Mouse (Mus musculus): ENCODE results near the gene S1pr1.

The S1pr1 gene

DNA sequence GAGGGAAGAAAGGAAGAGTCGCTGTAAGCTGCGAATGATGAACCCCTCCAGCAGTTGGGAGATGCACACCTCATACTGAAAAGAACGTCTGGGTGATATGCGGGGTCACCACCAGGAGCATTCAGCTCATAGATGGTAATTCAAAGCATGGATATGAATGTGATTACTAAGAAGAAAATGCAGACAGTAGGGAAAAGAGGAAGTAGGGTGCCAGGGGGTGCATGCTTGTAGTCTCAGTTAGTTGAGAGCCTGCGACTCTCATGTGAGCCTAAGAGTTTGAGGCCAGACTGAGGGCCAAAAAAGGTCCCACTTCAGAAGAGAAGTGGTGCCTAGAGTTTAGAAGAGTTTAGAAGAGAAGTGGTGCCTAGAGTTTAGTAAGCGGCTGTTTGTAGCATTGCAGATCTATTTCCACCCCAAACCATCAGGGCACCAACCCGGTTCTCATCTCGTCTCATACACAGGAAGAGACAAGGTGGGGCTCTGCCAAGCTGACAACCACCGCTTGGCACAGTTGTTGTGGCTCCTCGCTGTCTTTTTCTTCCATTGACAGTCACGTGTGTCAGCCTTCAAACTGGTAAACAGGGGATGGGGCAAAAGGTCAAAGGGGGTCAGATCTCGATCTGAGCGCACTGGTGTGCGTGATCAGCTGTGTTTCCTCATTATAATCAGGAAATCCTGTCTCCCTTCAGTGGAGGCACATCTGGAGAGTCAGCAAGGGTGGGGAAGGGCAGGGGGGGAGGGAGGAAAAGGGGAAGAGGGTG, 32.4 kb downstream of the S1pr1 start:
- in situ Hi-C loops (cut with MboI; ENCODE audit: low pct_unique_long_range_greater_than_20kb in 1 of 2, low sequenced_read_pairs in 2 of 2, unreplicated experiment in 1 of 2), result no loop called here

DNA sequence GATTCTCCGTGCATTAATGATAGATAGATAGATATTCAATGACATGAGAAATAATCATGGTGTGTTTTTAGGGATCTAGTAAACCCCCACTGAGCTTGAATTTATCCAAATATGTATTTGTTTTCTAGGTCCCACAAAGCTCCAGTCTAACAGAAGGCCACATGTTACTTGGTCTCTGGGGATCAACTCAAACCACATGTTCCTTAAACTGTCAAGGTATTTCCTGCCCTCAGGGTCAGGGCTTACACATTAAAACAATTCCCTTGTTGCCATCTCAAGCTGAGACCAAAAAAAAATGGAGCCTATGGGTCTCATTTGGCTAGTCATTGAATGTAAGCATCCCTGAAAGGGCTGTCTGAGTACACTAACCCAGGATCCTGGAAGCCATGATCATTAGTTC, 33.7 kb downstream of the S1pr1 start:
- in situ Hi-C loops (cut with MboI; ENCODE audit: low pct_unique_long_range_greater_than_20kb in 1 of 2, low sequenced_read_pairs in 2 of 2, unreplicated experiment in 1 of 2), result no loop called here

DNA sequence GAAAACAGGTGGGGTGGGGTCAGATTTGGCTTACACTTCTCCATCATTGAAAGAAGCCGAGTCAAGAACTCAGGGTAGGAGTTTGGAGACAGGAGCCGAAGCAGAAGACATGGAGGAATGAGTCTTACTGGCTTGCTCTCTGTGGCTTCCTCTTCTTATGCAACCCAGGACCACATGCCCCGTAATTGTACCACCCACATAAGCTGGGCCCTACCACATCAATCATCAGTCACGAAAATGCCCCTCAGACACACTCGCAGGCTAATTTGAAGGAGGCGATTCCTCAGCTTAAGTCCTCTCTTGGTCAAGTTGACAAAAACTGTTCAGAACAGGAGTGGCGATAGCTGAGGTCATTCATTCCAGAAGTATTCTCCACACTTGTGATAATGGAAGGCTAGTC, 35.9 kb downstream of the S1pr1 start:
- in situ Hi-C loops (cut with MboI; ENCODE audit: low pct_unique_long_range_greater_than_20kb in 1 of 2, low sequenced_read_pairs in 2 of 2, unreplicated experiment in 1 of 2), result no loop called here

DNA sequence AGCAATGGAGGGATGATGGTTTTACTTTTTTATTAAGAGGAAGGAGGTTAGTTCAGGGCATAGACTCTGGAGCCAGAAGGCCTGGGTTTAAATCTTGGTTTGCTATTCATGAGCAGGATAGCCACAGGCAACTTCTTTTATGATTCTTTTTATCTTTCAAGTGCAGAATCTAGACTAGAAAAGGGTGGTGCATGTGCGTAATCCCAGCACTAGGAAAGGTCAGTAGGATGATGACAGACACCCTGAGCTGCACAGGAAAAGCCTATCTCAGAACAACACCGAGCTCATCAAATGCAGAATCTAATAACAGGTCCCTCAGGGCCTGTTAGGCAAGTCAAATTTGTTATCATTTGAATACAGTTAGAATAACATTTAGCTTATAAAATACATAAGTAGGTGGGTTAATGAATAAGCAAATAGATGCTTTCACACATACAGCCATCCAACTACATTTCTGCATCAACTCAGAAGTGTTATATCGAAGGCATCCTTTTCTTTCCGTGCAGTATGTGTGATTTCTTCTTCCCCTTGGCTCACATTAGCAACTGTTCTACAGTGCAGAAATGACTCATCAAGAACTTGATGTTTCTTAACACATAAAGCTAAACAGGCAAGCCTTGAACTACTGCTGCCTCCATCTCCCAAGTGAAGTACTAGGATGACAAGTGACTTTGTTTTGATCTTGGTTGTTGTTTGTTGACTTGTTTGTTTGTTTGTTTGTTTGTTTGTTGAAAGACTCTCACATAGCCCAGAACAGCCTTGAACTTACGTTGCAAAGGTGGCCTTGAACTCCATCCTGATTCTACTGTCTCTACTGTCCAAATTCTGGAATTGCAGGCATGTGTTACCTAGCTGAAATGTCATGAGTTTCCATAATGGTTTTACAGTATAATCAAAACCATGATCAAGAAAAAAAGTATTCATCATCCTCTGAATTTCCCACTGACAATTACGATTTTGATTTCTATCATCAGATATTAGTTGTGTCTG, 39.0 kb downstream of the S1pr1 start:
- in situ Hi-C loops (cut with MboI; ENCODE audit: low pct_unique_long_range_greater_than_20kb in 1 of 2, low sequenced_read_pairs in 2 of 2, unreplicated experiment in 1 of 2), result no loop called here

DNA sequence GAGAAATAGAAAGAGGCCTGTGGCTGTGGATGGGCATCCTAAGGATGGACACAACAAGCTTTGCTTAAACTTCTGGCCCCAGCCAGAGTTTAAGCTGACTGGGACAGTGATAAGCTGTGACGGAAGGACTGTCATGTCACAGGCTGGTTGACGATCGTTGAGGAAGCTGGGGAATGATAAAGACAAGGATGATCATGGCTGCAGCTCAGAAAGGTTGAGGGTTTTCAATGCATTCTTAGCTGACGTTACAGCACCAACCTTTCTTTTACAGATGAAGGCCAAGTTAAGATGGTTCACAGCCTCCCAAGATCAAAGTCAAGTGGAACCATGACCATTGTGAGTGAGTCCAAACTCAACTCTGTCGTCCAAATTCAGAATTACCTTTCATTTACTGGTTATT, 40.2 kb downstream of the S1pr1 start:
- in situ Hi-C loops (cut with MboI; ENCODE audit: low pct_unique_long_range_greater_than_20kb in 1 of 2, low sequenced_read_pairs in 2 of 2, unreplicated experiment in 1 of 2), result loop anchor here in 1 of 2 experiments (25.0 kb wide), 1 partner anchor 263 kb away; no protein-coding TSS in a partner anchor

DNA sequence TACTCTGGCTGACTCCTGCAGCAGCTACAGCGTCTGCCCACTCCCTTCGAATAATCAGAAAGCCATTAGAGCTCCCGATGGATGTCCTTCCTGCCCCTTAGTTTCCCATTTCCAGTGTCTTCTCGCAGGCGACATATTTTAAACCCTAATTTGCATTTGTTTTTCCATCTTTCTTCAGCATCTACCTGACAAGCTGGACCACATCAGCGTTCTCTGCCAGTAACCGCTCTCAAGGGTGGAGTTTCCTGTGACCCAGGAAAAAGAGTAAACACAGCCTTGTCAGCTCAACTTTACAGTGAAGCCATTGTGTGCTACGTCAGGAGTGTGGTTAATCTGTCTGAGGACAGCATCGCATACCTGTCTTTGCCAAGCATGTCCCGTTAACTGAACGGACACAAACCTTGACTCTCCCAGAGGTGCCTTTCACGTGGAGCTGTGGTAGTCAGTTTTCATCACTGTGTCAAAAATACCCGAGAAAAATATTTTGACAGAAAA, 41.2 kb downstream of the S1pr1 start:
- in situ Hi-C loops (cut with MboI; ENCODE audit: low pct_unique_long_range_greater_than_20kb in 1 of 2, low sequenced_read_pairs in 2 of 2, unreplicated experiment in 1 of 2), result loop anchor here in 1 of 2 experiments (25.0 kb wide), 1 partner anchor 264 kb away; no protein-coding TSS in a partner anchor

DNA sequence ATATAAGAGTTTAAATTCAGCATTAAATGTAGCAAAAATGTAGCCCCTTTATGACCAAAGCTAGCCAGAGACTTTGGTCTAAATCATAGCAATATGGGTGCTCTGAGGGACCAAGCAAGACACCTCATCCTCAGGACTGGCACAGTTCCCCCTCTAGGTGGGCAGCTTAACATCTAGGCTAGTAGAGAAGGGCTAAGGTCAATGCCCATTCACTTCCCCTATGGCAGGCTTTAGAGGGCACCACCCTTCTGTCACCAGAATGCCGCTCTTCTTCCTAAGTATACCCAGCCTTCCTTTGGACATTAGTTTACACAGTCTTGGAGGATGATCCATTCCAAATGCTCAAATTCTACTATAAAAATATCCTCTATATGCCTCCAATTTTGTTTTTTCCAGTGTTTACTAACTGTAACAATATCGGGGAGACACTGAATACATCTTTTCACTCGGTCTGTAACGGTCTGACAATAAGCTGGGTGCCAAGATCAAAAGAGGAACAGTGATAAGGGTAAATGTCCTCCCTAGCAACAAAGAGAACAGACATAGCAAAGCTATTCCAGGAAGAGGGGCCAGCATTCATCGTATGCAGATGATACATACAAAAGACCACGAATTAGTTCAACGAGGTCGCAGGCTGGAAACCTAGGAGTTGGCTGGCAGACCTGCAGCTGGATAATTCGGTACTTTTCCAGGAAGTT, 41.8 kb downstream of the S1pr1 start:
- in situ Hi-C loops (cut with MboI; ENCODE audit: low pct_unique_long_range_greater_than_20kb in 1 of 2, low sequenced_read_pairs in 2 of 2, unreplicated experiment in 1 of 2), result loop anchor here in 1 of 2 experiments (25.0 kb wide), 1 partner anchor 264 kb away; no protein-coding TSS in a partner anchor

DNA sequence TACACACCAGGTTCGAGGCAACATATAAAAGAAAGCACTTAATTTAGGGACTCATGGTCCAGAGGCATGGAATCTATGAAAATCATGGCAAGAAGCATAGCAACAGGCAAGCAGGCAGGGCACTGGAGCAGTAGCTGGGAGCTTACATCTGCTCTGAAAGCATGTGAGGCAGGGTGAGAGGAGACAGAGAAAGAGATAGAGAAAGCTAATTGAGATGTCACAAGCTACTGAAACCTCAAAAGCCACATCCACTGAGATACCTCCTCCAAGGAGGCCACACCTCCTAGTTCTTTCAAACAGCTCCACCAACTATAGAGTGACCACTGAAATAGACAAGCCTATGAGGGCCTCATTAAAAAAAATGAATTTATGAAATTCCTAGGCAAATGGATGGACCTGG, 45.6 kb downstream of the S1pr1 start:
- in situ Hi-C loops (cut with MboI; ENCODE audit: low pct_unique_long_range_greater_than_20kb in 1 of 2, low sequenced_read_pairs in 2 of 2, unreplicated experiment in 1 of 2), result loop anchor here in 1 of 2 experiments (25.0 kb wide), 1 partner anchor 268 kb away; no protein-coding TSS in a partner anchor

DNA sequence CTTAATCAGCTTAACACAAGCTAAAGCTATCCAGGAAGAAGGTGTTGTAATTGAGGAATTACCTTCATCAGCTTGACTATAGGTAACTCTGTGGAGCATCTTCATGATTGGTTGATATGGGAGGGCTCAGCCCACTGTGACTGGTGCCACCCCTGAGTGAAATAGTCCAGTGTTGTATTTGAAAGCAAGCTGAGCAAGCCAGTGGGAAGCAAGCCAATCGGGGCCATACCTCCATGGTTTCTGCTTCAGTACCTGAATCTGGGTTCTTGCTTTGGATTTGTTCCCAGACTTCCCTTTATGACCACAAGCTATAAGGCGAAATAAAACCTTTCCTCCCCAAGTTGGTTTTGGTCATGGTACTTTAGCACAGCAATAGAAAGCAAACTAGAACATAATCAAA, 47.7 kb downstream of the S1pr1 start:
- in situ Hi-C loops (cut with MboI; ENCODE audit: low pct_unique_long_range_greater_than_20kb in 1 of 2, low sequenced_read_pairs in 2 of 2, unreplicated experiment in 1 of 2), result loop anchor here in 1 of 2 experiments (25.0 kb wide), 1 partner anchor 270 kb away; no protein-coding TSS in a partner anchor

DNA sequence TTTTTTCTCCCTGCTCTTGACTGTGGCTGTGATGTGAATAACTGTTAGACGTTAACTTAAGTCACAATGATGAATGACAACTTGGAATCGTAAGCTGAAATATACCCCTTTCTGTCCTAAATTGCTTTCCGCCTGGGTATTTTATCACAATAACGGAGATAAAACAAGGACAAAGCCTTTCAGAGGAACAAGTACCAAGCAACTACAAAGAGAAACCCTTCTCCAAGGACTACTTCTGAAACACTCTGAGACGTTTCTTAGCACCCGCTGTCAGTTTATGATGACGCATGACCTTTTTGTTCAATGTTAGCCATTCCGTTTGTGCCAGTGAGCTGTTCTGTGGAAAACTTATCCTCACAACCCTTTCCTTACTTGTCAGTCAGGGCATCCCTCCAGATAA, 48.3 kb downstream of the S1pr1 start:
- in situ Hi-C loops (cut with MboI; ENCODE audit: low pct_unique_long_range_greater_than_20kb in 1 of 2, low sequenced_read_pairs in 2 of 2, unreplicated experiment in 1 of 2), result loop anchor here in 1 of 2 experiments (25.0 kb wide), 1 partner anchor 271 kb away; no protein-coding TSS in a partner anchor

DNA sequence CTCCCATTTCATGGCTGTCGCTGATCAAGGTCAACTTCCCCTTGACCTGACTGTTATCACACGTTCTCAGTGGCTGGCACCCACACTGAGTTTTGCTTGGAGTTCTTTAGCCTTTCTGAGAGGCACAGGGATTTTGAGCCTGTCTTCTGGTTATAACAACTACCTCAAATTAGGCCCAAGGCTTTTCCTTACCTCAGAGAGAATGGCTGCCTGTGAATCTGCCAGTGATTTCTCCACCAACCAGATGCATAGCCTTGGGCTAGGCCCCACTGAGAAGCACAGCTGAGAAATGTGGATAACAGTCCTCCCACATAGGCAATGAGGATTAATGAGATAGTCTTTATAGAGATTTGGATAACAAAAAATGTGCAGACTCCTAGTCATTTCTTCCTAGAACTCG, 50.4 kb downstream of the S1pr1 start:
- in situ Hi-C loops (cut with MboI; ENCODE audit: low pct_unique_long_range_greater_than_20kb in 1 of 2, low sequenced_read_pairs in 2 of 2, unreplicated experiment in 1 of 2), result loop anchor here in 1 of 2 experiments (25.0 kb wide), 1 partner anchor 273 kb away; no protein-coding TSS in a partner anchor

DNA sequence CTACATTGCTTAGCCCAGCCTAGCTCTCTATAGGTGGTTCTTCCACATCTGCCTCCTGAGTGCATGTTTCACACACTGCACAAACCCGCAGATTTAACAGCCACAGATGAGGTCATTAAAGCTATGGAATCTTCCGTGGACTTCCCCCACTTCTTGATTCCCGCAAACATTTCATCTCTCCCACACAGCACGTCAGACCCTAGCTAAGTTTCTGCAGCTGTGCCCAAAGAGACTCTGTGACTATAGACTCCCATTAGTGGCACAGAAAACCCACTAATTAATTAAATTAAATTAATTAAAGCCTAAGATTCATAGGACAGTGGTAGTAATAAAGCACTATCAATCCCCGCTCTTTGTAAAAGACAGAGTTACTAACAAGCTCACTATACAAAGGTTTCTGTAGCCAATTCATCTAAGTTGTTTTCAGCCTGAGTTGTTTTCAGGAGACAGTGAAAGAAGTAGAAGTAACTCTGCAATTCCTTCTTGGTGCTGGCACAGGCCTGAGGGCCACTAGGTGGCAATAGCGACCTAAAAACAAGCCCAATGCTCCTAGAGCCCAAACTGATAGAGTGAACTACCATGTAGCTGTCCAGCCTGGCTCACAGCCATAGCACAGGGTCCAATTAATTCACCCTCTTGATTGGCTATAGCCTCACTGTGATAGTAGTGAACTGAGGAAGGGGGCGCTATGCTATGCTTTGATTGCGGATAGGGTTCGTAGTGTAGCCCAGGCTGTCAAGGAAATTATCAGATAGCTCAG, 54.0 kb downstream of the S1pr1 start:
- in situ Hi-C loops (cut with MboI; ENCODE audit: low pct_unique_long_range_greater_than_20kb in 1 of 2, low sequenced_read_pairs in 2 of 2, unreplicated experiment in 1 of 2), result loop anchor here in 1 of 2 experiments (25.0 kb wide), 1 partner anchor 276 kb away; no protein-coding TSS in a partner anchor

Measured in mouse embryonic stem cell (cell line).